Comparison of ENCODE assay signal across 34 mouse cellular contexts in the genomic region with DNA sequence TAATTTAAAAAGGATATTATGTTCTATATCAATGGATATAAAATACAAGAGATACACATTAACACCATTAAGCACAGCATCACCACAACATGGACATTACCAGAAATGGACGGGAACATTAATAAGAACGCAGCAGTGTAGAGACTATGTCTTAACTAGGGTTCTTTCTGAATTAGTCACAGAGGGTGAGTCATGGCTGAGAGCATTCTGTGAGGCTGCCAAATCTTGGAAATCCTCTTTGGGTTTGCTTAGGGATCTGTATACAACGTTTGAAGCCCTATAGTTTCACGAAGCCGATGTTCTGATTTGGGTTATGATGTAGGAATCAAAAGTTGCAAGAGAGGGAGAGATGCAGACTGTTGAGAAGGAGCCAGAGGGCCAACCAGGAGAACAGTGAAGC. TPM values are rescaled to one million over a fixed set of nuclear protein-coding genes. Genes with fewer than 3 reads are reported as not detected.
DNase-seq lines count a peak whose midpoint lies in the region; TF ChIP-seq lines count a peak whose summit lies in the region.
"Had no signal": no experiment of that assay in that cellular context is flagged by ENCODE, and none has a peak within 500 bp of the region (broad histone marks: within the 10 kb centered on the region; RNA-seq: fewer than 3 reads in every experiment).

No protein-coding gene starts in this region.

- no peak for TF ChIP-seq POLR2A in thymus, adult 2 months (IDR thresholded peaks at IDR 0.05; ENCODE audit: control insufficient read depth, extremely low read depth, insufficient read depth, low read length, poor library complexity)

- H3K4me1 ChIP-seq in thymus, adult 2 months (replicated peaks; ENCODE audit: control insufficient read depth, insufficient read depth, low read length): no peaks in the 10 kb centered on the region
- H3K4me1 ChIP-seq: limb, embryonic 12.5 days had no signal

- H3K79me3 ChIP-seq in C2C12 (ENCODE audit: low read depth): no peaks in the 10 kb centered on the region

- peak; percentile 11 to 42 for DNase-seq in left cerebral cortex, postnatal 14 days (ENCODE audit: low spot score in 2 of 2)
- no peak for DNase-seq in left cerebral cortex, postnatal 10 days (ENCODE audit: extremely low spot score in 1 of 2, low spot score in 2 of 2)
- DNase-seq in NIH3T3 (ENCODE audit: low read depth): peak; percentile 94
- DNase-seq in fibroblast of lung, adult 2 months (ENCODE audit: low read depth): peak; percentile 44
- no peak for DNase-seq in kidney, postnatal 4 days
- no peak for DNase-seq in thymus, adult 2 months
- DNase-seq: cerebellum, adult 18-20 months; cerebellum, postnatal 25 days; kidney, adult 2 months; kidney, postnatal 10 days; liver, postnatal 0 days; spleen, adult 18-20 months; thymus, postnatal 4 days had no signal

- no peak overlapping the region for H3K4me3 ChIP-seq in C2C12 (ENCODE audit: insufficient read depth, poor library complexity, severe bottlenecking)
- H3K4me3 ChIP-seq in thymus, adult 2 months (ENCODE audit: control insufficient read depth, insufficient read depth, low read length): no peak overlapping the region
- H3K4me3 ChIP-seq: embryonic facial prominence, embryonic 12.5 days; erythroblast, embryonic 14.5 days; forebrain, embryonic 13.5 days; hindbrain, embryonic 15.5 days; limb, embryonic 12.5 days; midbrain, embryonic 12.5 days; neural tube, embryonic 15.5 days had no signal

- H3K36me3 ChIP-seq in C2C12 (ENCODE audit: control insufficient read depth, insufficient read depth): no peaks in the 10 kb centered on the region
- H3K36me3 ChIP-seq in thymus, adult 2 months (ENCODE audit: control insufficient read depth, insufficient read depth, low read length): no peaks in the 10 kb centered on the region
- H3K36me3 ChIP-seq: embryonic facial prominence, embryonic 12.5 days; G1E; hindbrain, embryonic 15.5 days; limb, embryonic 12.5 days; midbrain, embryonic 12.5 days; neural tube, embryonic 15.5 days had no signal

- H3K79me2 ChIP-seq in C2C12 (ENCODE audit: control insufficient read depth, insufficient read depth): no peaks in the 10 kb centered on the region

- H3K27me3 ChIP-seq in C2C12 (ENCODE audit: control insufficient read depth, insufficient read depth, insufficient read length): no peaks in the 10 kb centered on the region
- H3K27me3 ChIP-seq in thymus, adult 2 months (ENCODE audit: control insufficient read depth, insufficient read depth, low read length): peaks cover 3% of the 10 kb centered on the region; the same call in 1 of the 2 replicates

- 85% methylated on average over 5 of the region's 5 CpGs for WGBS in thymus, adult 2 months

- TF ChIP-seq CTCF in C2C12 (IDR thresholded peaks at IDR 0.05; ENCODE audit: control insufficient read depth, insufficient read depth, insufficient read length): no peak
- no peak for TF ChIP-seq CTCF in thymus, adult 2 months (IDR thresholded peaks at IDR 0.05; ENCODE audit: borderline replicate concordance, control insufficient read depth, extremely low read depth, insufficient read depth, low read length, poor library complexity)

- intact Hi-C loops in left cerebral cortex, postnatal 14 days (cut with DNase I): no loop called here
- intact Hi-C loops in left cerebral cortex, postnatal 10 days (cut with DNase I): no loop called here

- no peak overlapping the region for H3ac ChIP-seq in C2C12 (ENCODE audit: control insufficient read depth, insufficient read length, low read depth)

- no peak overlapping the region for H3K27ac ChIP-seq in thymus, adult 2 months (ENCODE audit: control insufficient read depth, insufficient read depth, low read length)
- H3K27ac ChIP-seq: embryonic facial prominence, embryonic 12.5 days; forebrain, embryonic 13.5 days; hindbrain, embryonic 15.5 days; limb, embryonic 12.5 days; midbrain, embryonic 12.5 days; neural tube, embryonic 15.5 days had no signal

TF ChIP-seq in C2C12, 6 proteins besides CTCF, POLR2A, EP300 and RAD21:
- TF ChIP-seq FOSL1 (IDR thresholded peaks at IDR 0.05; ENCODE audit: insufficient read depth, low read length, poor library complexity, severe bottlenecking): peak; percentile 61
- TF ChIP-seq MYOG (IDR thresholded peaks at IDR 0.05; ENCODE audit: control insufficient read depth, extremely low read depth, insufficient read length): no peak
- no peak for TF ChIP-seq CEBPB (IDR thresholded peaks at IDR 0.05; ENCODE audit: low read depth)

RNA-seq across cellular contexts. Expression of gene Ubd, which starts 1.1 kb away (rescaled TPM):
- not detected for total RNA-seq in left cerebral cortex, postnatal 14 days (2021)
- total RNA-seq in left cerebral cortex, postnatal 10 days (2021): not detected
- not detected for polyA plus RNA-seq in C2C12 (2012; fragmentation: generic; extraction: Trizol)
- 34.0 and 39.1 TPM in 2 replicates for polyA plus RNA-seq in thymus, adult 2 months (2012; rRNA removed)
- total RNA-seq: G1E; gastrocnemius, adult 8-10 months; hematopoietic stem cell, adult 5-6 weeks; layer of hippocampus, adult 18-20 months; layer of hippocampus, postnatal 14 days; megakaryocyte progenitor cell, adult 5-6 weeks had no signal
- polyA plus RNA-seq: erythroblast, embryonic 14.5 days; forebrain, embryonic 13.5 days; frontal cortex, adult 2 months; G1E; heart, embryonic 11.5 days; heart, postnatal 0 days; hindbrain, embryonic 15.5 days; intestine, embryonic 14.5 days; limb, embryonic 12.5 days; liver, embryonic 11.5 days; lung, postnatal 0 days; midbrain, embryonic 12.5 days; neural tube, embryonic 15.5 days had no signal

RNA-seq across cellular contexts. Expression of gene Olfr94, which starts 6.0 kb away (rescaled TPM):
- total RNA-seq in left cerebral cortex, postnatal 14 days (2021): not detected
- total RNA-seq in left cerebral cortex, postnatal 10 days (2021): not detected
- polyA plus RNA-seq in C2C12 (2012; fragmentation: generic; extraction: Trizol): not detected
- not detected in 2 replicates for polyA plus RNA-seq in thymus, adult 2 months (2012; rRNA removed)
- total RNA-seq: gastrocnemius, adult 8-10 months; hematopoietic stem cell, adult 5-6 weeks; layer of hippocampus, adult 18-20 months; layer of hippocampus, postnatal 14 days; megakaryocyte progenitor cell, adult 5-6 weeks had no signal
- polyA plus RNA-seq: erythroblast, embryonic 14.5 days; forebrain, embryonic 13.5 days; frontal cortex, adult 2 months; G1E; gonadal fat pad, adult 2 months; heart, embryonic 11.5 days; heart, postnatal 0 days; hindbrain, embryonic 15.5 days; intestine, embryonic 14.5 days; kidney, adult 2 months; limb, embryonic 12.5 days; liver, embryonic 11.5 days; liver, postnatal 0 days; lung, postnatal 0 days; midbrain, embryonic 12.5 days had no signal

RNA-seq across cellular contexts. Expression of gene Olfr95, which starts 18.1 kb away (rescaled TPM):
- not detected for total RNA-seq in left cerebral cortex, postnatal 14 days (2021)
- not detected for total RNA-seq in left cerebral cortex, postnatal 10 days (2021)
- polyA plus RNA-seq in C2C12 (2012; fragmentation: generic; extraction: Trizol): not detected
- polyA plus RNA-seq in thymus, adult 2 months (2012; rRNA removed): 0.03 TPM in 1 of 2 replicates, not detected in the other
- total RNA-seq: gastrocnemius, adult 8-10 months; hematopoietic stem cell, adult 5-6 weeks; layer of hippocampus, adult 18-20 months; layer of hippocampus, postnatal 14 days; megakaryocyte progenitor cell, adult 5-6 weeks had no signal
- polyA plus RNA-seq: embryonic facial prominence, embryonic 12.5 days; erythroblast, embryonic 14.5 days; forebrain, embryonic 13.5 days; frontal cortex, adult 2 months; G1E; gonadal fat pad, adult 2 months; heart, embryonic 11.5 days; heart, postnatal 0 days; hindbrain, embryonic 15.5 days; intestine, embryonic 14.5 days; kidney, adult 2 months; limb, embryonic 12.5 days; liver, embryonic 11.5 days; liver, postnatal 0 days; lung, postnatal 0 days; midbrain, embryonic 12.5 days; neural tube, embryonic 15.5 days had no signal

RNA-seq across cellular contexts. Expression of gene Olfr96, which starts 25.2 kb away (rescaled TPM):
- not detected for total RNA-seq in left cerebral cortex, postnatal 14 days (2021)
- not detected for total RNA-seq in left cerebral cortex, postnatal 10 days (2021)
- polyA plus RNA-seq in C2C12 (2012; fragmentation: generic; extraction: Trizol): not detected
- not detected in 2 replicates for polyA plus RNA-seq in thymus, adult 2 months (2012; rRNA removed)
- total RNA-seq: G1E; gastrocnemius, adult 8-10 months; hematopoietic stem cell, adult 5-6 weeks; layer of hippocampus, adult 18-20 months; layer of hippocampus, postnatal 14 days; megakaryocyte progenitor cell, adult 5-6 weeks had no signal
- polyA plus RNA-seq: embryonic facial prominence, embryonic 12.5 days; erythroblast, embryonic 14.5 days; forebrain, embryonic 13.5 days; frontal cortex, adult 2 months; G1E; gonadal fat pad, adult 2 months; heart, embryonic 11.5 days; heart, postnatal 0 days; hindbrain, embryonic 15.5 days; intestine, embryonic 14.5 days; kidney, adult 2 months; limb, embryonic 12.5 days; liver, embryonic 11.5 days; liver, postnatal 0 days; lung, postnatal 0 days; midbrain, embryonic 12.5 days; neural tube, embryonic 15.5 days had no signal

RNA-seq across cellular contexts. Expression of gene Olfr93, which starts 33.5 kb away (rescaled TPM):
- total RNA-seq in left cerebral cortex, postnatal 14 days (2021): not detected
- total RNA-seq in left cerebral cortex, postnatal 10 days (2021): not detected
- not detected for polyA plus RNA-seq in C2C12 (2012; fragmentation: generic; extraction: Trizol)
- polyA plus RNA-seq in thymus, adult 2 months (2012; rRNA removed): 0.09 TPM in 1 of 2 replicates, not detected in the other
- total RNA-seq: gastrocnemius, adult 8-10 months; hematopoietic stem cell, adult 5-6 weeks; layer of hippocampus, adult 18-20 months; layer of hippocampus, postnatal 14 days; megakaryocyte progenitor cell, adult 5-6 weeks had no signal
- polyA plus RNA-seq: embryonic facial prominence, embryonic 12.5 days; erythroblast, embryonic 14.5 days; forebrain, embryonic 13.5 days; frontal cortex, adult 2 months; G1E; gonadal fat pad, adult 2 months; heart, embryonic 11.5 days; heart, postnatal 0 days; hindbrain, embryonic 15.5 days; intestine, embryonic 14.5 days; kidney, adult 2 months; limb, embryonic 12.5 days; liver, embryonic 11.5 days; liver, postnatal 0 days; lung, postnatal 0 days; midbrain, embryonic 12.5 days; neural tube, embryonic 15.5 days had no signal

Comparison
In these comparisons a context has a peak if more than half of its experiments do, and no peak if none do; other contexts are left out.
1. DNase-seq: peak in left cerebral cortex, postnatal 14 days (2 of 2), NIH3T3 (single experiment) and fibroblast of lung, adult 2 months (single experiment); none in left cerebral cortex, postnatal 10 days (0 of 2), kidney, postnatal 4 days (0 of 2) and thymus, adult 2 months (single experiment).